Comparison of ENCODE assay signal across 1 mouse cellular context in the genomic region with DNA sequence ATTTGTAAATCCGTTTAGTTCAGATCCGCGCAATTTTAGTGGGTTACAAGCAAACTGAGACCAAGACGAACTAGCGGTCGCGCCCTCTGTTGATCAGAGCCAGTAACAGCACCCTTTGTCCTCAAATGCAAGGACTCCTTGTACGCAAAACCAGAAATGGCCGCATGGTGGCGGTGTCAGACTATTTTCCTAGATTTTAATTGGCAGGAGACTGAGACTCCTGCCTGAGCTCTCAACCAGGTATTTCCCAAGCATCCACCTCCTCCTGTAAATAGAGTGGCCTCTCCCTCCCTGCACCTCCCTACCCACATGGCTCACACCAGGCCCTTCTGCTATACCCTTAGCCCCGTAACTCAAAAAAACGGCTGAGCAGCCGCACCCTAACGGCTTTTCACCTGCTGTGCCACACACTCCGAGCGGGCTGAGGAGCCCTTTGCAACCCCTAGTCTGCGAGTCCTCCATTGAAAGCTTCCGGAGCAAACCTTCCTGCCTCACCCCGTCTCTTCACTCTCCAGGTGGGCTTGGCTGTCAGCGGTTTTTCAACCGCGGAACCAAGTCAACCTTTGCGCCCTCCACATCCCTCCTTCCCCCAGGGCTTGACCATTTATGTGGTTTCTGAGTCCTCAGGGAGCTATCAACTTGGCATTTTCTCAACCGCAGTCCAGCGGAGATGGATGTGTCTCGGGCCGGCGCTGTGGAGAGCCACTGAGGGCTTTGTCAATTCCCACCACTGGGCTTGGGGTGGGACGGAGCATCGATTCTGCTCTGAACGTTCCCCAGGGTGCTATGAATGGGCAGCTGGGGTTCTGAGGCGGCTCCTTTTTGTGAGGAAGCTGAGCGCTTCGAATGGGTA.
TF ChIP-seq lines count a peak whose summit lies in the region.

No protein-coding gene starts in this region.

TF ChIP-seq in ES-E14, 5 proteins besides CTCF, POLR2A, EP300 and RAD21:
- TF ChIP-seq HCFC1 (IDR thresholded peaks at IDR 0.05; ENCODE audit: borderline replicate concordance, insufficient read depth, low read length) (peak; percentile 40; the same call in 1 of the 2 replicates), CHD2 (IDR thresholded peaks at IDR 0.05; ENCODE audit: low read depth, low read length) (no peak), ZC3H11A (IDR thresholded peaks at IDR 0.05; ENCODE audit: borderline replicate concordance, low read depth, low read length) (peak; percentile 95; the same call in 1 of the 2 replicates), ZNF384 (IDR thresholded peaks at IDR 0.05; ENCODE audit: low read depth, low read length) (peak; percentile 92; the same call in 1 of the 2 replicates), MAFK (IDR thresholded peaks at IDR 0.05; ENCODE audit: insufficient read depth, low read depth, low read length) (no peak)
TF ChIP-seq in ES-E14: peak in this region for 3.
